Mouse (Mus musculus) brown adipose tissue, adult 24 weeks (tissue): Measurements from ENCODE around the gene Gm1673. TPM values are rescaled to one million over a fixed set of nuclear protein-coding genes. Genes with fewer than 3 reads are reported as not detected.

Experiments
- H3K27ac ChIP-seq: fragments of 200-500 bp; replicated peaks from 2 replicates; pipeline ENCODE4 v1.5.1; 2012; ENCODE audit warnings: low read depth, mild to moderate bottlenecking, low read length
- H3K4me1 ChIP-seq: fragments of 200-500 bp; 2 replicates; pipeline ENCODE4 v1.6.1; 2012; ENCODE audit warnings: low read length, mixed read lengths; ENCODE audit not compliant: control insufficient read depth, insufficient read depth, insufficient read length
- H3K4me3 ChIP-seq: fragments of 200-500 bp; 2 replicates; pipeline ENCODE4 v1.5.1; 2012; ENCODE audit warnings: low read depth, mild to moderate bottlenecking, low read length, moderate library complexity; ENCODE audit not compliant: insufficient read depth
- polyA plus RNA-seq: library from polyadenylated mRNA; stranded (reverse); fragments of >200 nt; gene quantifications from 2 replicates; pipeline ENCODE4 v1.2.4, GENCODE M21; 2012; ENCODE audit not compliant: missing spikeins, insufficient read depth, insufficient read length

Gene Gm1673
- polyA plus RNA-seq, 1 experiment = 2.5 TPM

GRCm38 (mm10) chr5:33982731-33983259 lies 438 bp upstream of the Gm1673 start:
- Histone ChIP-seq H3K4me1 (no peaks in the 10 kb centered on the region), H3K27ac (no peak overlapping the region), H3K4me3 (peak overlapping the region; percentile 57)

- Histone ChIP-seq H3K4me3 (peak overlapping the region; percentile 88), H3K4me1 (0 out of 2 replicates have a peak, but pooled peaks cover 3% of the 10 kb centered on the region), H3K27ac (no peak overlapping the region)
Measured at GRCm38 (mm10) chr5:33994671-33995625, 11.7 kb downstream of the Gm1673 start.

GRCm38 (mm10) chr5:33995843-33996693 lies 12.8 kb downstream of the Gm1673 start, which contains the start of gene Nat8l:
Gene Nat8l (plus strand): TSS chr5:33995984.
- peaks cover 3% of the 10 kb centered on the region; the same call in 1 of the 2 replicates for H3K4me1 ChIP-seq
- H3K4me3 ChIP-seq = peak within 1 kb of the TSS; percentile 88
- H3K27ac ChIP-seq = no peak within 1 kb of the TSS

- Histone ChIP-seq H3K4me1 (peaks cover 7% of the 10 kb centered on the region; the same call in 1 of the 2 replicates), H3K27ac (no peak overlapping the region), H3K4me3 (peak overlapping the region; percentile 88)
Measured at GRCm38 (mm10) chr5:33996694-33997045, 13.4 kb downstream of the Gm1673 start.

- Histone ChIP-seq H3K4me1 (peaks cover 10% of the 10 kb centered on the region; the same call in 1 of the 2 replicates), H3K4me3 (peak overlapping the region; percentile 88), H3K27ac (peak overlapping the region; percentile 95)
Measured at GRCm38 (mm10) chr5:33997051-33997741, 14.0 kb downstream of the Gm1673 start.

GRCm38 (mm10) chr5:33997829-33998504 lies 14.7 kb downstream of the Gm1673 start:
- Histone ChIP-seq H3K4me1 (peaks cover 11% of the 10 kb centered on the region; the same call in 1 of the 2 replicates), H3K4me3 (peak overlapping the region; percentile 88)

GRCm38 (mm10) chr5:33998505-33998877 lies 15.3 kb downstream of the Gm1673 start:
- peaks cover 15% of the 10 kb centered on the region; the same call in 1 of the 2 replicates for H3K4me1 ChIP-seq
- H3K27ac ChIP-seq = peak overlapping the region; percentile 95
- H3K4me3 ChIP-seq = peak overlapping the region; percentile 88

More at GRCm38 (mm10) chr5:33997829-33998504, 14.7 kb downstream of the Gm1673 start:
- peak overlapping the region; percentile 95 for H3K27ac ChIP-seq

- Histone ChIP-seq H3K4me3 (peak overlapping the region; percentile 88), H3K27ac (peak overlapping the region; percentile 95), H3K4me1 (peaks cover 25% of the 10 kb centered on the region; the same call in 1 of the 2 replicates)
Measured at GRCm38 (mm10) chr5:33999466-34000090, 16.3 kb downstream of the Gm1673 start.

GRCm38 (mm10) chr5:34000809-34001208 lies 17.6 kb downstream of the Gm1673 start:
- Histone ChIP-seq H3K27ac (no peak overlapping the region), H3K4me3 (no peak overlapping the region), H3K4me1 (peaks cover 25% of the 10 kb centered on the region; the same call in 1 of the 2 replicates)

- no peak overlapping the region for H3K4me3 ChIP-seq
- H3K4me1 ChIP-seq = peaks cover 25% of the 10 kb centered on the region; the same call in 1 of the 2 replicates
- no peak overlapping the region for H3K27ac ChIP-seq
Measured at GRCm38 (mm10) chr5:34001401-34001800, 18.2 kb downstream of the Gm1673 start.

- Histone ChIP-seq H3K27ac (0 out of 2 replicates have a peak overlapping the region, but pooled peaks have one; percentile 0), H3K4me3 (no peak overlapping the region), H3K4me1 (peaks cover 25% of the 10 kb centered on the region; the same call in 1 of the 2 replicates)
Measured at GRCm38 (mm10) chr5:34002636-34003035, 19.4 kb downstream of the Gm1673 start.

- Histone ChIP-seq H3K27ac (no peak overlapping the region; the same call in 1 of the 2 replicates), H3K4me1 (peaks cover 24% of the 10 kb centered on the region; the same call in 1 of the 2 replicates), H3K4me3 (no peak overlapping the region)
Measured at GRCm38 (mm10) chr5:34004618-34005017, 21.4 kb downstream of the Gm1673 start.

GRCm38 (mm10) chr5:34006832-34007231 lies 23.6 kb downstream of the Gm1673 start:
- H3K27ac ChIP-seq = no peak overlapping the region
- no peak overlapping the region for H3K4me3 ChIP-seq
- H3K4me1 ChIP-seq = peaks cover 16% of the 10 kb centered on the region; the same call in 1 of the 2 replicates
